In genomic region chr12:5250042-5250441, GRCm38 (mm10) we compare ENCODE assay signal across 14 mouse cellular contexts.
A peak's percentile ranks its signal among the peaks of the same experiment; 100 is the strongest.
DNase-seq lines count a peak whose midpoint lies in the region; ATAC-seq and TF ChIP-seq lines count a peak whose summit lies in the region.
"Had no signal": no experiment of that assay in that cellular context is flagged by ENCODE, and none has a peak within 500 bp of the region (broad histone marks: within the 10 kb centered on the region; RNA-seq: fewer than 3 reads in every experiment).

No protein-coding gene starts in this region.

- H3K4me1 ChIP-seq in hindbrain, postnatal 0 days (ENCODE audit: insufficient read depth, low read length): peaks cover 33% of the 10 kb centered on the region
- H3K4me1 ChIP-seq in hindbrain, embryonic 12.5 days: peaks cover 60% of the 10 kb centered on the region
- peaks cover 44% of the 10 kb centered on the region for H3K4me1 ChIP-seq in kidney, embryonic 15.5 days
- H3K4me1 ChIP-seq in hindbrain, embryonic 11.5 days (replicated peaks; ENCODE audit: control insufficient read depth, insufficient read depth, low read length): peaks cover 6% of the 10 kb centered on the region

- no peak overlapping the region for H3K27ac ChIP-seq in hindbrain, postnatal 0 days
- no peak overlapping the region for H3K27ac ChIP-seq in hindbrain, embryonic 12.5 days
- H3K27ac ChIP-seq in kidney, embryonic 15.5 days: no peak overlapping the region
- H3K27ac ChIP-seq in hindbrain, embryonic 11.5 days (ENCODE audit: low read depth, low read length): no peak overlapping the region
- H3K27ac ChIP-seq: hindbrain, embryonic 15.5 days; limb, embryonic 12.5 days; stomach, embryonic 15.5 days had no signal

- H3K9me3 ChIP-seq in hindbrain, postnatal 0 days (ENCODE audit: low read length): no peaks in the 10 kb centered on the region
- H3K9me3 ChIP-seq in hindbrain, embryonic 12.5 days (replicated peaks): no peaks in the 10 kb centered on the region
- H3K9me3 ChIP-seq in kidney, embryonic 15.5 days (replicated peaks): no peaks in the 10 kb centered on the region
- no peaks in the 10 kb centered on the region for H3K9me3 ChIP-seq in hindbrain, embryonic 11.5 days (ENCODE audit: control insufficient read depth, low read length)
- H3K9me3 ChIP-seq: hindbrain, embryonic 15.5 days; limb, embryonic 12.5 days; stomach, embryonic 15.5 days had no signal

- no peaks in the 10 kb centered on the region for H3K27me3 ChIP-seq in hindbrain, postnatal 0 days (ENCODE audit: insufficient read depth, low read length)
- H3K27me3 ChIP-seq in hindbrain, embryonic 12.5 days: no peaks in the 10 kb centered on the region
- H3K27me3 ChIP-seq in kidney, embryonic 15.5 days: no peaks in the 10 kb centered on the region
- no peaks in the 10 kb centered on the region for H3K27me3 ChIP-seq in hindbrain, embryonic 11.5 days (ENCODE audit: control insufficient read depth, insufficient read depth, low read length)
- H3K27me3 ChIP-seq: hindbrain, embryonic 15.5 days; limb, embryonic 12.5 days; stomach, embryonic 15.5 days had no signal

- H3K4me3 ChIP-seq in hindbrain, postnatal 0 days (ENCODE audit: low read length): no peak overlapping the region
- H3K4me3 ChIP-seq in hindbrain, embryonic 12.5 days: no peak overlapping the region
- no peak overlapping the region for H3K4me3 ChIP-seq in kidney, embryonic 15.5 days (replicated peaks)
- H3K4me3 ChIP-seq in hindbrain, embryonic 11.5 days (ENCODE audit: low read depth, low read length): no peak overlapping the region
- H3K4me3 ChIP-seq: hindbrain, embryonic 15.5 days; limb, embryonic 12.5 days; stomach, embryonic 15.5 days had no signal

- no peak for ATAC-seq in hindbrain, postnatal 0 days
- ATAC-seq in hindbrain, embryonic 12.5 days (ENCODE audit: low FRiP score): no peak
- ATAC-seq in kidney, embryonic 15.5 days (replicated peaks; ENCODE audit: low FRiP score): peak; percentile 66
- no peak for ATAC-seq in inflammation-experienced regulatory T-cells, adult 6 months
- no peak for ATAC-seq in hindbrain, embryonic 11.5 days (ENCODE audit: low FRiP score)
- ATAC-seq: CD4-positive, CD25-positive, alpha-beta regulatory T cell, adult 4 months; midbrain, embryonic 16.5 days had no signal

- no peak overlapping the region for H3K4me2 ChIP-seq in hindbrain, postnatal 0 days (ENCODE audit: low read depth, low read length)
- H3K4me2 ChIP-seq in hindbrain, embryonic 12.5 days (replicated peaks): no peak overlapping the region
- no peak overlapping the region for H3K4me2 ChIP-seq in kidney, embryonic 15.5 days
- no peak overlapping the region for H3K4me2 ChIP-seq in hindbrain, embryonic 11.5 days (replicated peaks; ENCODE audit: low read depth, low read length)
- H3K4me2 ChIP-seq: hindbrain, embryonic 15.5 days; limb, embryonic 12.5 days; stomach, embryonic 15.5 days had no signal

- 41% methylated on average over 7 of the region's 7 CpGs for WGBS in hindbrain, postnatal 0 days
- 24% methylated on average over 7 of the region's 7 CpGs for WGBS in hindbrain, embryonic 12.5 days
- WGBS in kidney, embryonic 15.5 days: 41% methylated on average over 7 of the region's 7 CpGs
- 21% methylated on average over 7 of the region's 7 CpGs for WGBS in hindbrain, embryonic 11.5 days

- DNase-seq in hindbrain, postnatal 0 days (ENCODE audit: low spot score): no peak
- DNase-seq in embryo, embryonic 10.5 days (ENCODE audit: low spot score): peak; percentile 74
- DNase-seq in mesoderm, embryonic 11.5 days (ENCODE audit: low read depth, low spot score): peak; percentile 73
- no peak for DNase-seq in urinary bladder, postnatal 36 days (ENCODE audit: low spot score in 2 of 2)
- DNase-seq in hindbrain, embryonic 11.5 days (ENCODE audit: low spot score): no peak
- DNase-seq: cerebellum, adult 2 months had no signal

- no peak overlapping the region for H3K9ac ChIP-seq in hindbrain, postnatal 0 days (replicated peaks; ENCODE audit: low read length)
- no peak overlapping the region for H3K9ac ChIP-seq in hindbrain, embryonic 12.5 days
- no peak overlapping the region for H3K9ac ChIP-seq in kidney, embryonic 15.5 days
- no peak overlapping the region for H3K9ac ChIP-seq in hindbrain, embryonic 11.5 days (ENCODE audit: low read depth, low read length)
- H3K9ac ChIP-seq: hindbrain, embryonic 15.5 days; limb, embryonic 12.5 days; stomach, embryonic 15.5 days had no signal

- TF ChIP-seq CTCF in hindbrain, postnatal 0 days (IDR thresholded peaks at IDR 0.05; ENCODE audit: low read depth): peak; percentile 37

- H3K36me3 ChIP-seq in hindbrain, postnatal 0 days (ENCODE audit: insufficient read depth, low read length): no peaks in the 10 kb centered on the region
- no peaks in the 10 kb centered on the region for H3K36me3 ChIP-seq in hindbrain, embryonic 12.5 days
- H3K36me3 ChIP-seq in kidney, embryonic 15.5 days: no peaks in the 10 kb centered on the region
- H3K36me3 ChIP-seq in hindbrain, embryonic 11.5 days (ENCODE audit: control insufficient read depth, insufficient read depth, low read length): no peaks in the 10 kb centered on the region
- H3K36me3 ChIP-seq: hindbrain, embryonic 15.5 days; limb, embryonic 12.5 days; stomach, embryonic 15.5 days had no signal

Comparison
In these comparisons a context has a peak if more than half of its experiments do, and no peak if none do; other contexts are left out.
1. DNase-seq: peak in embryo, embryonic 10.5 days (single experiment) and mesoderm, embryonic 11.5 days (single experiment); none in hindbrain, postnatal 0 days (single experiment), urinary bladder, postnatal 36 days (0 of 2) and hindbrain, embryonic 11.5 days (single experiment).